Mouse (Mus musculus): Measurements from ENCODE around the gene Rfx8.

DNA sequence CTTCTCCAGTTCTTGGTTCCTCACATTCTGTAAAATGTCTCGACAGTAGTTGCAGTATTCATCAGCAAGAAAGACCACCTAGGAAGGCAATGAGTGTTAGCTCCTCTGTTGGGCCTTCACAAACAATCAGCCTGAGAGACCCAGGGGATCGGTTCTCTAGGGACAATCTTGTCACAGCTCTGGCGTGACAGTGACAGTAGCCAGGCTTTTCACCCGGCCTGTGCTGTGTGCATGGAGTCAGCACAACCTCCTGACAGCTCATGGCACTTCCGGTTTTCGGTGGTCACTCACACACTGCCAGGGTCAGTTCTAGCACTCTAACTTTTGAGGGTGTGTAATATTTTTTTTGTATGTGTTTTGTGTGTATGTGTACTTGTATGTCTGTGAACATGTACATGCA is 32.2 kb downstream of the Rfx8 start:
- TF ChIP-seq POLR2A (IDR thresholded peaks at IDR 0.05; ENCODE audit: low read depth, low read length) (no peak), CTCF (IDR thresholded peaks at IDR 0.05; ENCODE audit: borderline replicate concordance, insufficient read depth, low read length) (no peak)
